Mouse (Mus musculus) urinary bladder, adult 18-20 months (tissue): ENCODE measurements around the gene Gpr107.
A peak's percentile ranks its signal among the peaks of the same experiment; 100 is the strongest.
"Not testable (repeated sequence)": the region's sequence is repeated elsewhere in the genome, so short reads cannot be mapped to it uniquely, and the experiment has no call there.

Source experiments
- DNase-seq, 2 experiments: peaks; one replicate each; pipeline ENCODE4 v3.0.0; 2022; ENCODE audit warnings: low spot score in 2 of 2, mixed read lengths in 2 of 2

Gene Gpr107

DNA sequence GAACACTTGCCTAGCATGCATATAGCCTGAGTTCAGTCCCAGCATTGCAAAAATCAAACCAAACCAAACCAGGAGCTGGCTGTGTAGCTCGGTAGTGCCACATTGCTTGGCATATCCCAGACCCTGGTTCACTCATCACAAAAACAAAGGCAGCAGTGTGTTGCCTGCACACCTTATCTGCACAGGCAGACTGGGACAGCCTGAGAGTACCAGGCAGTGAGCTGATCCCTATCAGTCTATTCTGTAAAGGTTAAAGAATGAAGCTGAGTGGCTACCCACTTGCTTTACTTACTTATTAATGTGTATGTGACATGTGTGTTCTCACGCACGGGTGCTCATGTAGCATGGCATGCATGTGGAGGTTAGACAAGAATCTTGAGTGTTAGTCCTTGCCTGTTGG is 4.7 kb downstream of the Gpr107 start:
- no peak for DNase-seq

GRCm38 (mm10) chr2:31160147-31160920 is 8.2 kb downstream of the Gpr107 start:
- no peak for DNase-seq

DNA sequence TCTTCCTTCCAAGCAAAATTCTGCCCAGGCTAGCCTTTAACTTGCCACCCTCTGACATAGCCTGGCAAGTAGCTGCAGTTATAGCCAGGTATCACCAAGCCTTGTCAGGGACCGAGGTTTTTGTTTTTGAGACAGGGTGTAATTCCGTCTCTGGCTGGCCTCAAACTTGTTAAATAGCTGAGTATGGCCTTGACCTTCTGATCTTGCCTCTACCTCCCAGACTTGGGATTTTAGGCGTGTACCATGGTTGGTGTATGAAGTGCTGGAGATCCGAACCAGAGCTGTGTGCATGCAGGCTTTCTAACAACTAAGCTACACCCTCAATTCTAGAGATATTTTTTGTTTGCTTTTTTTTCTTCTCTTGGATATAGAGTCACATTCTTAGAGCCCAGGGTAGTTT is 9.5 kb downstream of the Gpr107 start:
- no peak for DNase-seq

DNA sequence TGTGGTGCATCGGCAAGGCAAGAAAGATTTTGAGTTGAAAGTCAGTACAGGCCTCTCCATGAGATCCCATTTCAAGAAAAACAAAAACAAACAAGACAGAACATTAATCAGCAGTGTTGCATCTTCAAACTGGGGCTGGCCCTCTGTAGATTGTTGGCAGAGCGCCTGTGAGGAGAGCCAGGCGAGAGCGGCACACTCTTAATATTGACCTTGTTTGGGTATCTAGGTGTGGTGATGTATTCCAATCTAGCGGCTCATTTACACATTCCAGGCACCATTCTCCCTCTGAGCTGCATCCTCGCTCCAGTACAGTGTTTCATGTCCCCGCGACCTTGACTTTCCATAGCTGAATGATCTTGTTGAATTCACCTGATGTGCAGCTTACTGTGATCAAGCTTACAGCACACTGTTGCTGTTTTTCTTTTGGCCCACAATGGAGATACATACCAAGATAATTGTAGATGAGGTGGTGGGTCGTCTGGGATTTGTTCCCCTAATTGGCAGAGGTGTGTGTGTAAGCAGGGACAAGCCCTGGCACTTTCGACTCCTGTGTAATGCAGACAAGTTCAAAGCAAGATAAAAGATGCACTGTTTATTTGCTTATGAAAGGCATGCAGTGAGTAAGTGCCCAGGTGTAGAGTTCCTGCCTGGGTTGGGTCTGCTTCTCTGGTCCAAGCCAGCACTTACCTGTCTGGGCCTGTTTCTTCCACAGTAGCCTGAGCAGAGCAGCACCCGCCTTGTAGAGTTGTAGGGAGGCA is 11.4 kb downstream of the Gpr107 start:
- DNase-seq, result peak in 1 of 2 experiments; percentile 51

GRCm38 (mm10) chr2:31164841-31165455 is 12.8 kb downstream of the Gpr107 start:
- DNase-seq, result no peak

GRCm38 (mm10) chr2:31165529-31165928 is 13.4 kb downstream of the Gpr107 start:
- DNase-seq, result no peak

DNA sequence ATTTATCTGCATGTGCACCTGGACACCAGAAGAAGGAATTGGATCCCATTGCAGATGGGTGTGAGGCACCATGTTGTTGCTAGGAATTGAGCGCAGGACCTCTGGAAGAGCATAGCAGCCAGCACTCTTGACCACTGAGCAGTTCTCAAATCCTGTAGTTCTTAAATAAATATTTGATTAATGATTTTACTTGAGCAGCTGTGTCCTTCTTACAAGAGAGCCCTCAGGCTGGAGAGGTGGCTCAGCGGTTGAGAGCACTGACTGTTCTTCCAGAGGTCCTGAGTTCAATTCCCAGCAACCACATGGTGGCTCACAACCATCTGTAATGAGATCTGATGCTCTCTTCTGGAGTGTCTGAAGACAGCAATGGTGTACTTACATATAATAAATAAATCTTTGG is 15.5 kb downstream of the Gpr107 start:
- DNase-seq, result not testable (repeated sequence)

DNA sequence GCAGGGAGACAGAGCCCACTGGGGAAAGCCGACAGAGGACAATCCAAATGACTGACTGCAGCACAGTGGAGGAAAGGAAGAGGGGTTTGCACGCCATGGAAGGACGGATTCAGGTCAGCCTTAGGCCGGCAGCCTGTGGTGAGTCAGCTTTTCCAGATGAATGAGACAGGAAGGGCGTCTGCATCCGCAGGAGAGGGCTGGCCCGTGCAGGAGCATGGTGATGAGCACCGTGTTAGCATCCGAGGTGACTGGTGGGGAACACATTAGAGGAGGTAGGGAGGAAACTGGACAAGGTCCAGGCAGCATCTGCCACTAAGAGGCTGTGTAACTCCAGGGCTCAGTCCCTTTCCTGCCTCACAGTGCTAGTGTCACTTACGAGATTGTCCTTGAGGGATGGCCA is 16.9 kb downstream of the Gpr107 start:
- DNase-seq, result no peak

GRCm38 (mm10) chr2:31170164-31170563 is 18.0 kb downstream of the Gpr107 start:
- DNase-seq, result no peak

DNA sequence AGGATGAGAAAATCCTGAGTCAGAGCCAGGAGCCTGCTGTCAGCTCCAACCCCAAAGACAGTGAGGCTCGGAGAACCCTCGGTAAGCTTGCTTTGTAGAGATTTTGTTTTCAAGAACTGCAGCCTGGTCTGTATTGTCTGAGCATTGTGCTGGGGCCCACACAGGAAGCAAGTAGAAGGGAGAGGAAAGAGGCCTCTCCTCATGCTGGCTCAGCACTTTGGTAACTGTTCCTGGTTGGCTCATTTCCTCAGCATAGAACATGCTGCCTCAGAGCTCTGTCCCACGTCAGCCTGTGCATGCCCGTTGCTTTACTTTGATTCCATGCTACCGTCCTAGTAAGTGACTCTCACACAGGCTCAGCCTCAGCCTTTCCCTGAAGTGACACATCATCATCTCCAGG is 19.9 kb downstream of the Gpr107 start:
- no peak for DNase-seq

- no peak for DNase-seq
Measured at GRCm38 (mm10) chr2:31172536-31172935, 20.4 kb downstream of the Gpr107 start.

- DNase-seq, result no peak
Measured at GRCm38 (mm10) chr2:31173290-31173689, 21.2 kb downstream of the Gpr107 start.

DNA sequence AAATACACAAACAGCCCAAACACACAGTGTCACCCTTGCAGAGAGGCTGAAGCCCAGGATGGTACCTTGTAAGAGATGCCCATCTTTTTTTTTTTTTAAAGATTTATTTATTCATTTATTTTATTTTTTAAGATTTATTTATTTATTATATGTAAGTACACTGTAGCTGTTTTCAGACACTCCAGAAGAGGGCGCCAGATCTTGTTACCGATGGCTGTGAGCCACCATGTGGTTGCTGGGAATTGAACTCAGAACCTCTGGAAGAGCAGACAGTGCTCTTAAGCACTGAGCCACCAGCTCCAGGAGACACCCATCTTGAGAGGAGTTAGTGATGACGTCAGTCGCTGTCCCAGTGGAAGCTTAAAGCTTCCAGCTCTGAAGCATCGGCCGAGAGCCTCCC is 26.5 kb downstream of the Gpr107 start:
- not testable (repeated sequence) for DNase-seq

- no peak for DNase-seq
Measured at GRCm38 (mm10) chr2:31179471-31179870, 27.4 kb downstream of the Gpr107 start.

DNA sequence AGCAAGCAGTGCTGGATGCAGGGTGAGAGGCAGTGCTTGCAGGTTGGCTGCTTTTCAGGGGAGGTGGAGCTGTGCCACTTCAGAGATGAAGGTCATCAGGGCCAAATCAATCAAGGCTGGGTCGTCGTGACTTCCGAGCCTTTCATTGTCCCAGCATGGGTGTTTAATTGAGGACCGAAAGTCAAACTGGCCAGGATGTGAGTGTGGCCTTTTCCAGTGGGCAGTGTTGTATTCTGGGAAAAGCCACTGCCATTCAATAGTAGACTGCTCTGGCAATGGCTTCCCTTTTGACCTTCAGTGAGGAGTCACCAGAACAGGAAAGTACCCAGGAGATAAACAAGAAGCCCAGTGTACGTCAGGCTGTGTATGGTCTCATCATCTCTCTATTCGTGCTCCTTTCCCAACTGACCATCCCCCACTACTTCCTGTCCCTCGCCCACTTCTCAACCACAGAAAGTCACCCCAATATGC is 28.0 kb downstream of the Gpr107 start:
- no peak for DNase-seq

DNA sequence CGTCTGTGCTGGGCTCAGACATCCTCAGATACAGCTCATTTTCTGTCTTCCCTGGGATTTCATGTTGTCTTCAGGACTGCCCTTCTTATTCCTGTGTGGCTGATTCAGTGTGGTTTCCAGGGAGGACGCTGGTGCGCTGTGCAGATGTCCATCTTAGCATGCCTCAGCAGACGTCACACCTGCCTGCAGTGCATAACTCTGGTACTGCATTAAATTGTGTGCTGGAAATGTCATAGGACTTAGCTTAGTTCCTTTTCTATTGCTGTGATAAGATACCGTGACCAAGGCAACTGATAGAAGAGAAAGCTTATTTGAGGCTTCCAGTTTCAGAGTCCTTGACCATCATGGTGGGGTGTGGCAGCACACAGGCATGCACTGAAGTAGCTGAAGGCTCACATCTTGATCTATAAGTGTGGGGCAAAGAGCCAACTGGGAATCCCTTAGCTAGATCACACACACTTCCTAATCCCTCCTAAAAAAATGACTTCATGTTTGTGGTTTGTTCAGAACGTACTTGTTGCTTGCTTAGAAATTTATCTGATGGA is 30.7 kb downstream of the Gpr107 start:
- no peak for DNase-seq

DNA sequence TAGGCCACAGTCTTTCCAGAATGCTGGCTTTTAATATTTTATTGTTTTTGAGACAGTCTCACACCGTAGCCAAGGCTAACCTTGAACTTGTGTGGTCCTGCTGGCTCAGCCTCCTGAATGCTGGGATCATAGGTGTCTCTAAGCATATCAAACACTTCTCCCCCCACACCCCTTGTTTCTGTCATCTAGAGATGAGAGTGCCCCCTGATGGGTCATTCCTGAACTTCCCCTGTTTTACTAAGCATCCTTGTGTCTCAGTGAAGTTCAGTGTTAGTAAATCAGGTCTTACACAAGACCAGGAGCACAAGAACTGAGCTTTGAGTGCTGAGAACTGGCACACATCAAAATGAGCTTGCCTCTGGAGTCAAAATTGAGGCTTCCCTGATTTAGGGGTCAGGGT is 31.7 kb downstream of the Gpr107 start:
- DNase-seq, result no peak

- DNase-seq, result no peak
Measured at GRCm38 (mm10) chr2:31188691-31189090, 36.6 kb downstream of the Gpr107 start.

DNA sequence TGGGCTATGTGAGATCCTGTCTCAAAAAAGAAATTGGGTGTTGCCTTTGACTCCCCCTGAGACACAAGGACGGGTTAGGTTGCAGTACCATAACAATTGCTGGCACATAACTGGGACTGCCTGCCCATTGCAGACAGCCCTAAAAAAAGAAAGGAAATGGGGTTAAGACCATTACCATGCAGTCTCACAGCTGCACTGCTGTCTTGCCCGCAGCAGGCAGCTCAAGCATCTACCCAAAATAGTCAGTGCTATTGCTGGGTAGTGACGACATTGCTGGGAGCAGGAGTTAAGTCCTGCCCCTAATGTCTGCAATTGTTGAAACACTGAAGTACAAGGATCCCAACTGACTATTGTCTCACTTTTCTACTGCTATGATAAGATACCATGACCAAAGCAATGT is 37.5 kb downstream of the Gpr107 start:
- no peak for DNase-seq

- DNase-seq, result no peak
Measured at GRCm38 (mm10) chr2:31191765-31192164, 39.6 kb downstream of the Gpr107 start.

DNA sequence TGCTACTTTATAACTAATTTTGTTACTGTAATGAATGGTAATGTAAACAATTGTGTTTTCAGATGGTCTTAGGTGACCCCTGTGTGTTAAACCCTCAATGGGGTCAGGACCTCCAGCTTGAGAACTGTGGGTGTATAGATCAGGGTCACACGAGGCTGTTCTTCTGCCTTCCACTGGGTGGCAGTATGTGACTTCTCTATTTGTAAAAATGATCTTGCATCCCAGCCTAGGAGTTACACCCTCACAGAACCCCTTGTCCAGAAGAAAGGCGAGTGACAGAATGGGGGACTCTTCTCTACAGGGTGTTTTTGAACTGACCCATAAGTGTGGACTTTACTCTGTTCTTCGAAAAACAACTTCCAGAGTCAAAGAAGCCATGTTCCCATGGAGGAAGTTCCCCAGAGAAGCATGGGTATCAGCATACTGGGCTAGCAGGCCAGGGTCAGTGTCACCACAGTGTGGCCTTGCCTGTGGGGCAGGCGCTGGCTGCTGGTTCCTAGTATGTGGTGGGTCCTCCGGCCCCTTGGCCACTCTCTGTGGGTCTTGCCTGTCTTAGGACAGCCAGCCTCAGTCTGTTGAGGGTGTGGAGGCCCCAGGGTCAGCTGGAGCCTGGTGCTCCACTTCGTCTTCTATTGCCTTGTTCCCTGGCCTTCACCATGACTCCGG is 42.4 kb downstream of the Gpr107 start:
- peak in 1 of 2 experiments; percentile 18 for DNase-seq

- DNase-seq, result no peak
Measured at GRCm38 (mm10) chr2:31198621-31199020, 46.5 kb downstream of the Gpr107 start.
